18 mouse cellular contexts compared by ENCODE assay signal in genomic region chr9:57839032-57839431, GRCm38 (mm10). TPM values are rescaled to one million over a fixed set of nuclear protein-coding genes. Genes with fewer than 3 reads are reported as not detected.
DNase-seq lines count a peak whose midpoint lies in the region; ATAC-seq and TF ChIP-seq lines count a peak whose summit lies in the region.
"Had no signal": no experiment of that assay in that cellular context is flagged by ENCODE, and none has a peak within 500 bp of the region (broad histone marks: within the 10 kb centered on the region; RNA-seq: fewer than 3 reads in every experiment).

No protein-coding gene starts in this region.

- H3K9ac ChIP-seq in heart, embryonic 12.5 days = no peak overlapping the region
- no peak overlapping the region for H3K9ac ChIP-seq in heart, embryonic 16.5 days (ENCODE audit: low read length)
- no peak overlapping the region for H3K9ac ChIP-seq in MEL (ENCODE audit: control insufficient read depth, low read depth, low read length, poor library complexity, severe bottlenecking)
- H3K9ac ChIP-seq: embryonic facial prominence, embryonic 12.5 days; forebrain, embryonic 15.5 days; hindbrain, embryonic 14.5 days; intestine, embryonic 15.5 days had no signal

- no peak for ATAC-seq in heart, embryonic 12.5 days (ENCODE audit: insufficient number of reproducible peaks, low FRiP score)
- no peak for ATAC-seq in heart, embryonic 16.5 days (replicated peaks; ENCODE audit: extremely low read depth, insufficient read depth, low FRiP score)
- ATAC-seq: forebrain, embryonic 15.5 days; intestine, embryonic 15.5 days had no signal

- TF ChIP-seq CTCF in MEL (IDR thresholded peaks at IDR 0.05 in 2 of 3, conservative IDR thresholded peaks at IDR 0.05 in 1 of 3; ENCODE audit: control insufficient read depth in 1 of 3, insufficient read depth in 1 of 3, low read depth in 2 of 3, low read length in 3 of 3, poor library complexity in 1 of 3, severe bottlenecking in 1 of 3) = no peak

- no peaks in the 10 kb centered on the region for H3K9me3 ChIP-seq in heart, embryonic 12.5 days (replicated peaks)
- H3K9me3 ChIP-seq in heart, embryonic 16.5 days (replicated peaks; ENCODE audit: control insufficient read depth, low read length) = no peaks in the 10 kb centered on the region; the same call in 1 of the 2 replicates
- H3K9me3 ChIP-seq in MEL (replicated peaks; ENCODE audit: insufficient read depth, low read length) = no peaks in the 10 kb centered on the region
- H3K9me3 ChIP-seq: embryonic facial prominence, embryonic 12.5 days; forebrain, embryonic 15.5 days; hindbrain, embryonic 10.5 days; intestine, embryonic 15.5 days had no signal

- no peak overlapping the region for H3K4me2 ChIP-seq in heart, embryonic 12.5 days
- H3K4me2 ChIP-seq in heart, embryonic 16.5 days (ENCODE audit: low read depth, low read length) = peak overlapping the region; percentile 31; the same call in 1 of the 2 replicates
- H3K4me2 ChIP-seq: embryonic facial prominence, embryonic 12.5 days; forebrain, embryonic 15.5 days; hindbrain, embryonic 14.5 days; intestine, embryonic 15.5 days had no signal

- peaks cover 22% of the 10 kb centered on the region for H3K4me1 ChIP-seq in heart, embryonic 12.5 days (replicated peaks)
- peaks cover 15% of the 10 kb centered on the region for H3K4me1 ChIP-seq in heart, embryonic 16.5 days (ENCODE audit: control insufficient read depth, insufficient read depth, low read length)
- peaks cover 5 to 28% of the 10 kb centered on the region in 2 experiments for H3K4me1 ChIP-seq in MEL (ENCODE audit: control insufficient read depth in 1 of 2, insufficient read depth in 2 of 2, low read length in 2 of 2)

- TF ChIP-seq POLR2A in MEL (IDR thresholded peaks at IDR 0.05; ENCODE audit: control insufficient read depth in 1 of 2, insufficient read depth in 1 of 2, low read depth in 1 of 2, low read length in 2 of 2, poor library complexity in 1 of 2) = no peak

- WGBS in heart, embryonic 12.5 days = 19% methylated on average over 2 of the region's 2 CpGs
- WGBS in heart, embryonic 16.5 days = 20% methylated on average over 2 of the region's 2 CpGs

- no peak overlapping the region for H3K4me3 ChIP-seq in heart, embryonic 12.5 days
- no peak overlapping the region for H3K4me3 ChIP-seq in heart, embryonic 16.5 days (ENCODE audit: low read length)
- H3K4me3 ChIP-seq in MEL (ENCODE audit: control insufficient read depth in 1 of 2, insufficient read depth in 1 of 2, low read depth in 2 of 2, low read length in 2 of 2) = no peak overlapping the region; a peak in 1 of 4 replicates
- H3K4me3 ChIP-seq: embryonic facial prominence, embryonic 12.5 days; forebrain, embryonic 15.5 days; hindbrain, embryonic 10.5 days; intestine, embryonic 15.5 days had no signal

- H3K79me2 ChIP-seq in MEL (ENCODE audit: control insufficient read depth, insufficient read depth, low read length, poor library complexity) = peaks cover 1% of the 10 kb centered on the region; the same call in 1 of the 2 replicates

- H3K36me3 ChIP-seq in heart, embryonic 12.5 days = no peaks in the 10 kb centered on the region
- H3K36me3 ChIP-seq in heart, embryonic 16.5 days (ENCODE audit: control insufficient read depth, insufficient read depth) = no peaks in the 10 kb centered on the region
- H3K36me3 ChIP-seq in MEL (ENCODE audit: control insufficient read depth in 1 of 2, insufficient read depth in 2 of 2, low read length in 2 of 2) = peaks cover 0 to 34% of the 10 kb centered on the region in 2 experiments; a peak in 2 of 4 replicates
- H3K36me3 ChIP-seq: embryonic facial prominence, embryonic 12.5 days; forebrain, embryonic 15.5 days; hindbrain, embryonic 10.5 days; intestine, embryonic 15.5 days had no signal

- H3K27me3 ChIP-seq in heart, embryonic 12.5 days (replicated peaks) = no peaks in the 10 kb centered on the region
- no peaks in the 10 kb centered on the region for H3K27me3 ChIP-seq in heart, embryonic 16.5 days (ENCODE audit: control insufficient read depth, insufficient read depth, low read length)
- H3K27me3 ChIP-seq in MEL (ENCODE audit: control insufficient read depth in 1 of 2, insufficient read depth in 2 of 2, low read length in 2 of 2) = no peaks in the 10 kb centered on the region
- H3K27me3 ChIP-seq: embryonic facial prominence, embryonic 12.5 days; forebrain, embryonic 15.5 days; intestine, embryonic 15.5 days had no signal

- peak overlapping the region; percentile 43 for H3K27ac ChIP-seq in heart, embryonic 12.5 days (ENCODE audit: poor library complexity, severe bottlenecking)
- H3K27ac ChIP-seq in heart, embryonic 16.5 days (ENCODE audit: low read length) = no peak overlapping the region
- peak overlapping the region; percentile 34; the same call in 1 of the 2 replicates for H3K27ac ChIP-seq in MEL (ENCODE audit: control insufficient read depth, low read depth, low read length)
- H3K27ac ChIP-seq: embryonic facial prominence, embryonic 12.5 days; forebrain, embryonic 15.5 days; hindbrain, embryonic 10.5 days; hindbrain, embryonic 14.5 days; intestine, embryonic 15.5 days had no signal

- DNase-seq in heart, adult 11 months = no peak
- DNase-seq in heart, adult 18-20 months = no peak
- DNase-seq in MEL (ENCODE audit: low read depth, low spot score) (peak; percentile 52), MEL-GATA-1-ER (ENCODE audit: extremely low read depth, low read depth) (peak; percentile 33)
- DNase-seq in c-Kit-positive CD71-positive TER-119-positive erythroid progenitor cells, embryonic 14.5 days (ENCODE audit: low spot score) = no peak
- DNase-seq: adrenal gland, postnatal 10 days; cerebellum, adult 11-12 months; cerebellum, adult 9-10 months; cerebellum, postnatal 25 days; gastrocnemius, postnatal 10 days; kidney, adult 18-20 months had no signal

- peak; percentile 55 to 73 for TF ChIP-seq EP300 in MEL (IDR thresholded peaks at IDR 0.05; ENCODE audit: low read depth in 1 of 2, low read length in 2 of 2)

- no peak for TF ChIP-seq RAD21 in MEL (IDR thresholded peaks at IDR 0.05; ENCODE audit: low read depth, low read length)

TF ChIP-seq in MEL, 35 proteins besides CTCF, POLR2A, EP300 and RAD21:
- TF ChIP-seq POLR2AphosphoS5 (IDR thresholded peaks at IDR 0.05; ENCODE audit: borderline replicate concordance, low read depth, low read length) (no peak), TAL1 (IDR thresholded peaks at IDR 0.05; ENCODE audit: low read length) (no peak), ELF1 (IDR thresholded peaks at IDR 0.05; ENCODE audit: low read depth, low read length) (0 out of 2 replicates have a peak, but pooled peaks have one; percentile 7), BHLHE40 (IDR thresholded peaks at IDR 0.05; ENCODE audit: borderline replicate concordance, low read depth, low read length) (no peak), TBP (IDR thresholded peaks at IDR 0.05; ENCODE audit: low read depth, low read length) (no peak), TCF12 (IDR thresholded peaks at IDR 0.05; ENCODE audit: low read depth, low read length) (peak; percentile 59; the same call in 1 of the 2 replicates), HCFC1 (IDR thresholded peaks at IDR 0.05; ENCODE audit: low read depth, low read length) (no peak), MXI1 (IDR thresholded peaks at IDR 0.05; ENCODE audit: low read depth, low read length) (no peak), ZC3H11A (IDR thresholded peaks at IDR 0.05; ENCODE audit: low read depth, low read length) (no peak), KAT2A (conservative IDR thresholded peaks at IDR 0.05; ENCODE audit: low read depth, low read length) (no peak), SIN3A (IDR thresholded peaks at IDR 0.05; ENCODE audit: low read length) (peak; percentile 53; the same call in 1 of the 2 replicates), MAX (IDR thresholded peaks at IDR 0.05; ENCODE audit: low read length) (no peak), POLR2AphosphoS2 (IDR thresholded peaks at IDR 0.05; ENCODE audit: low read length) (no peak), ZMIZ1 (IDR thresholded peaks at IDR 0.05; ENCODE audit: low read depth, low read length) (no peak), NRF1 (IDR thresholded peaks at IDR 0.05; ENCODE audit: insufficient read depth, low read depth, low read length, poor library complexity, severe bottlenecking) (no peak), RCOR1 (IDR thresholded peaks at IDR 0.05; ENCODE audit: low read depth, low read length) (peak; percentile 65), USF2 (IDR thresholded peaks at IDR 0.05; ENCODE audit: borderline replicate concordance in 1 of 2, insufficient read depth in 1 of 2, low read depth in 1 of 2, low read length in 2 of 2) (no peak), ZNF384 (IDR thresholded peaks at IDR 0.05; ENCODE audit: low read depth, low read length) (no peak), GATA1 (IDR thresholded peaks at IDR 0.05; ENCODE audit: low read depth, low read length) (peak; percentile 75), MEF2A (IDR thresholded peaks at IDR 0.05; ENCODE audit: extremely low read depth, insufficient replicate concordance, low read depth, low read length, poor library complexity, severe bottlenecking) (peak; percentile 96), UBTF (IDR thresholded peaks at IDR 0.05; ENCODE audit: borderline replicate concordance, insufficient read depth, low read depth, low read length) (no peak), GABPA (IDR thresholded peaks at IDR 0.05; ENCODE audit: low read depth, low read length) (no peak), CHD1 (IDR thresholded peaks at IDR 0.05; ENCODE audit: low read depth, low read length) (no peak), USF1 (IDR thresholded peaks at IDR 0.05; ENCODE audit: low read depth, low read length) (no peak), ZKSCAN1 (IDR thresholded peaks at IDR 0.05; ENCODE audit: low read depth, low read length) (no peak), ETS1 (IDR thresholded peaks at IDR 0.05; ENCODE audit: low read depth, low read length) (peak; percentile 84), JUND (IDR thresholded peaks at IDR 0.05; ENCODE audit: low read depth, low read length) (no peak), NELFE (IDR thresholded peaks at IDR 0.05; ENCODE audit: low read depth, low read length) (no peak), MYB (IDR thresholded peaks at IDR 0.05; ENCODE audit: low read depth, low read length) (no peak), SMC3 (IDR thresholded peaks at IDR 0.05; ENCODE audit: low read depth, low read length) (no peak), MAFK (IDR thresholded peaks at IDR 0.05; ENCODE audit: borderline replicate concordance, low read depth, low read length) (no peak)
TF ChIP-seq in MEL: peak in this region for 7.

RNA-seq across cellular contexts. Expression of gene Arid3b, which starts 2.4 kb away (rescaled TPM):
- polyA plus RNA-seq in heart, embryonic 12.5 days (2016; fragmentation: Nextera tagmentation; extraction: Ambion mirVana) = 27.0 and 29.8 TPM in 2 replicates
- polyA plus RNA-seq in heart, embryonic 16.5 days (2015; fragmentation: Nextera tagmentation; extraction: Ambion mirVana) = 7.5 and 8.8 TPM in 2 replicates
- total RNA-seq in heart, adult 18-20 months (2021) = 1 to 10 TPM; 3.7 to 4.9 TPM
- total RNA-seq in MEL (2012; rRNA removed) = 2.1 and 2.3 TPM in 2 replicates
- polyA plus RNA-seq in MEL (2012; ENCODE audit: insufficient read depth in 1 of 2, insufficient read length in 2 of 2, low read depth in 1 of 2, low replicate concordance in 2 of 2, missing spikeins in 1 of 2) = 1 to 10 TPM in 1 of 2 experiments, not detected in 1; 7.4 TPM

Comparison
In these comparisons a context has a peak if more than half of its experiments do, and no peak if none do; other contexts are left out.
1. DNase-seq: peak in MEL (single experiment) and MEL-GATA-1-ER (single experiment); none in heart, adult 11 months (single experiment), heart, adult 18-20 months (0 of 2) and c-Kit-positive CD71-positive TER-119-positive erythroid progenitor cells, embryonic 14.5 days (single experiment).